9 mouse cellular contexts compared by ENCODE assay signal in genomic region chr12:58212261-58212923, GRCm38 (mm10). TPM values are rescaled to one million over a fixed set of nuclear protein-coding genes. Genes with fewer than 3 reads are reported as not detected.
DNase-seq lines count a peak whose midpoint lies in the region; ATAC-seq and TF ChIP-seq lines count a peak whose summit lies in the region.
"Had no signal": no experiment of that assay in that cellular context is flagged by ENCODE, and none has a peak within 500 bp of the region (broad histone marks: within the 10 kb centered on the region; RNA-seq: fewer than 3 reads in every experiment).

No protein-coding gene starts in this region.

- no peak overlapping the region for H3K9ac ChIP-seq in ES-E14 (ENCODE audit: insufficient read depth, low read depth, low read length, poor library complexity, severe bottlenecking)
- no peak overlapping the region for H3K9ac ChIP-seq in liver, embryonic 16.5 days (ENCODE audit: low read depth, low read length)

- no peak overlapping the region for H3K27ac ChIP-seq in ES-E14 (ENCODE audit: insufficient read depth, low read depth, low read length, poor library complexity, severe bottlenecking)
- H3K27ac ChIP-seq in liver, embryonic 16.5 days (ENCODE audit: low read length), result no peak overlapping the region

- no peaks in the 10 kb centered on the region for H3K36me3 ChIP-seq in ES-E14 (ENCODE audit: control insufficient read depth, insufficient read depth, low read length, poor library complexity, severe bottlenecking)
- no peaks in the 10 kb centered on the region for H3K36me3 ChIP-seq in liver, embryonic 16.5 days (ENCODE audit: control insufficient read depth, insufficient read depth)

- H3K9me3 ChIP-seq in ES-E14 (ENCODE audit: control insufficient read depth, insufficient read depth, low read depth, low read length), result no peaks in the 10 kb centered on the region
- no peaks in the 10 kb centered on the region for H3K9me3 ChIP-seq in liver, embryonic 16.5 days (replicated peaks; ENCODE audit: control insufficient read depth, low read length)

- 2% methylated on average over 39 of the region's 39 CpGs for WGBS in liver, embryonic 16.5 days (ENCODE audit: insufficient replicate concordance)

- H3K4me2 ChIP-seq in liver, embryonic 16.5 days (ENCODE audit: low read depth, low read length), result 0 out of 2 replicates have a peak overlapping the region, but pooled peaks have one; percentile 6

- ATAC-seq in liver, embryonic 16.5 days (ENCODE audit: low read depth), result no peak

- H3K4me1 ChIP-seq in ES-E14 (ENCODE audit: control insufficient read depth in 2 of 2, insufficient read depth in 2 of 2, low read length in 2 of 2, poor library complexity in 1 of 2), result peaks cover 0 to 10% of the 10 kb centered on the region in 2 experiments; a peak in 1 of 4 replicates
- H3K4me1 ChIP-seq in liver, embryonic 16.5 days (ENCODE audit: control insufficient read depth, low read depth, low read length), result no peaks in the 10 kb centered on the region

- in situ Hi-C loops in ES-E14 (cut with MboI; ENCODE audit: low sequenced_read_pairs in 2 of 2, unreplicated experiment in 2 of 2), result loop anchor here in 1 of 2 experiments (10.0 to 25.0 kb wide), 2 partner anchors 668 to 1525 kb away; partner anchors contain the start of genes Foxa1 and Pax9

- DNase-seq in adrenal gland, postnatal 14 days, result peak; percentile 7
- no peak for DNase-seq in adrenal gland, adult 18-20 months (ENCODE audit: low spot score in 2 of 2)
- DNase-seq in ES-E14 (ENCODE audit: low read depth, low spot score), result no peak
- peak; percentile 32 for DNase-seq in forelimb bud, embryonic 11.5 days (ENCODE audit: low read depth, low spot score)
- DNase-seq in kidney, postnatal 10 days, result peak; percentile 47
- DNase-seq in right cerebral cortex, postnatal 25 days, result peak; percentile 69
- no peak for DNase-seq in adrenal gland, adult 8-10 months

- H3K4me3 ChIP-seq in ES-E14 (ENCODE audit: insufficient read depth in 1 of 2, low read depth in 1 of 2, low read length in 2 of 2, poor library complexity in 1 of 2, severe bottlenecking in 1 of 2), result peak overlapping the region; percentile 51
- H3K4me3 ChIP-seq in liver, embryonic 16.5 days (ENCODE audit: low read depth, low read length), result no peak overlapping the region
- H3K4me3 ChIP-seq: erythroblast, embryonic 14.5 days had no signal

- peaks cover 31% of the 10 kb centered on the region for H3K27me3 ChIP-seq in liver, embryonic 16.5 days (ENCODE audit: control insufficient read depth, insufficient read depth, low read depth, low read length)

TF ChIP-seq in ES-E14, 5 proteins besides CTCF, POLR2A, EP300 and RAD21:
- TF ChIP-seq CHD2 (IDR thresholded peaks at IDR 0.05; ENCODE audit: low read depth, low read length) (no peak), ZNF384 (IDR thresholded peaks at IDR 0.05; ENCODE audit: low read depth, low read length) (no peak), MAFK (IDR thresholded peaks at IDR 0.05; ENCODE audit: insufficient read depth, low read depth, low read length) (no peak), ZC3H11A (IDR thresholded peaks at IDR 0.05; ENCODE audit: borderline replicate concordance, low read depth, low read length) (no peak), HCFC1 (IDR thresholded peaks at IDR 0.05; ENCODE audit: borderline replicate concordance, insufficient read depth, low read length) (no peak)

RNA-seq across cellular contexts. Expression of gene Sstr1, which starts 0.8 kb away (rescaled TPM):
- total RNA-seq in adrenal gland, postnatal 14 days (2021), result not detected in 2 replicates
- under 1 TPM in 1 of 2 experiments, not detected in 1; 0.13 TPM for total RNA-seq in adrenal gland, adult 18-20 months (2021)
- total RNA-seq in ES-E14 (2012; rRNA removed), result not detected in 2 replicates
- not detected in 2 replicates for polyA plus RNA-seq in liver, embryonic 16.5 days (2015; fragmentation: Nextera tagmentation; extraction: Ambion mirVana)
- total RNA-seq in adrenal gland, adult 8-10 months (2022), result under 1 TPM in 1 of 4 experiments, not detected in 3; 0.29 TPM
- polyA plus RNA-seq: erythroblast, embryonic 14.5 days had no signal

RNA-seq across cellular contexts. Expression of gene Clec14a, which starts 56.7 kb away (rescaled TPM):
- 15.1 and 20.0 TPM in 2 replicates for total RNA-seq in adrenal gland, postnatal 14 days (2021)
- total RNA-seq in adrenal gland, adult 18-20 months (2021), result 1 to 10 TPM; 5.5 to 8.2 TPM
- total RNA-seq in ES-E14 (2012; rRNA removed), result 0.18 TPM in 1 of 2 replicates, not detected in the other
- polyA plus RNA-seq in liver, embryonic 16.5 days (2015; fragmentation: Nextera tagmentation; extraction: Ambion mirVana), result 6.6 and 6.7 TPM in 2 replicates
- 10 to 100 TPM in 3 of 4 experiments, 1 to 10 TPM in 1; 9.4 to 15.3 (median 13.5) TPM for total RNA-seq in adrenal gland, adult 8-10 months (2022)

Comparison
In these comparisons a context has a peak if more than half of its experiments do, and no peak if none do; other contexts are left out.
1. DNase-seq: peak in adrenal gland, postnatal 14 days (single experiment), forelimb bud, embryonic 11.5 days (single experiment), kidney, postnatal 10 days (single experiment) and right cerebral cortex, postnatal 25 days (single experiment); none in adrenal gland, adult 18-20 months (0 of 2), ES-E14 (single experiment) and adrenal gland, adult 8-10 months (single experiment).